Mouse (Mus musculus) embryonic fibroblast, embryonic 13.5 days (primary cell): ENCODE data around the gene Espnl.

Experiments
- CTCF ChIP-seq: IDR thresholded peaks from 2 replicates; pipeline ENCODE4 v1.5.1; 2011; ENCODE audit warnings: mild to moderate bottlenecking, control low read depth, low read length, moderate library complexity, borderline replicate concordance; ENCODE audit not compliant: insufficient read depth
- POLR2A ChIP-seq: IDR thresholded peaks from 2 replicates; pipeline ENCODE4 v1.6.1; 2011; ENCODE audit warnings: low read depth, mild to moderate bottlenecking, control low read depth, low read length, moderate library complexity

- no peak for TF ChIP-seq POLR2A
- no peak for TF ChIP-seq CTCF
These were observed 22.7 kb upstream of the Espnl start for GRCm38 (mm10) chr1:91299026-91299706.
